Mouse (Mus musculus) kidney, adult 11 months (tissue): ENCODE results near the gene Cbll1.
"Not testable (repeated sequence)": the region's sequence is repeated elsewhere in the genome, so short reads cannot be mapped to it uniquely, and the experiment has no call there.

Source experiments
- DNase-seq: peaks from one replicate; pipeline ENCODE4 v3.0.0; 2022

Gene Cbll1

DNA sequence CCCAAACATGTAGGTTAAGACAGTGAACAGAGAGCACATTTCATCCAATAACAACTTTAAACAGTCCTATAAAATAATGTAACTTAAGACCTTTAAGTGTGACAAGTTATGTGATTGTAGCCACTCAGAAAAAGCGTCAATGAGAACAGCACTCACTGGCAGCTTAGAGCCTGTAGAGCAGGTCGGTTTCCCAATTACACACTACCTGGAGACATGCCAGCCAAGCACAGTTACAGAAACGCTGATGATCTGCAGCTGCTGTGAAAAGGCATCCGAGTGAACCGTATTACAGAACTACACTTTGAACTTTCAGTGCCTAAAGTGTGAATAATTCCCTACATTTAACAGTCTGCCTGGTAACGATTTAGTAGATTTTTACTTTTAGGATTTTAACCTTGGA lies 13.0 kb downstream of the Cbll1 start:
- no peak for DNase-seq

DNA sequence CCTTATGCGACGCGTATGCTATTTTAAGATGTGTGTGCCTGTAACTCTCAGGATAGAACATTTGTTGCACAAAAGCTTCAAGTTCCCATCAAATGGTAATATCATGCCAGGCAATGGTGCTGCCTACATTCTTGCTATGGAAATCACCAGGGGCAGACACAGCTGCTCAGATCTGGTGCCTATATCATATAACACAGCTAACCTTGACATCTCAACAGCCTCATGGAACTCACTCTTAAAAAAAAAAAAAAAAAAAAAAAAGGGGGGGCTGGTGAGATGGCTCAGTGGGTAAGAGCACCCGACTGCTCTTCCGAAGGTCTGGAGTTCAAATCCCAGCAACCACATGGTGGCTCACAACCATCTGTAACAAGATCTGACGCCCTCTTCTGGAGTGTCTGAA lies 21.2 kb downstream of the Cbll1 start:
- DNase-seq = not testable (repeated sequence)

DNA sequence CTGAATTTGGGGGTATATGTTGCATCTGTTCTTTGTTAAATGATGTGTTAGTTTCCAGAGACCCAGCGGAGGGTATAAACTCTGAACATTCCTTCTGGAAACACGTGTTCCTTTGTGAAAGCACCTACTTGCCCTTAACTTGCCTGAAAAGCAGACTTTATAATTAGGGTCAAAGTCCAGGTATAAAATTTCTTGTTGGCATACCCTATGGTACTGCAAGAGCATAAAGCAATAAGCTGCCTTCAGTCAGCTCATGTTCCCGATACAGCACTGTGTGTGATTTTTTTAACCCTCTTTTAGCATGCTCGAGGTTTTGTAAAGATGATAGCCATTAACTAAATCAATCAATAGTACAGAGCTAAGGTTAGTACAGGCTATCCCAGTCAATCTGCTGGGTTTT lies 36.8 kb downstream of the Cbll1 start:
- no peak for DNase-seq

DNA sequence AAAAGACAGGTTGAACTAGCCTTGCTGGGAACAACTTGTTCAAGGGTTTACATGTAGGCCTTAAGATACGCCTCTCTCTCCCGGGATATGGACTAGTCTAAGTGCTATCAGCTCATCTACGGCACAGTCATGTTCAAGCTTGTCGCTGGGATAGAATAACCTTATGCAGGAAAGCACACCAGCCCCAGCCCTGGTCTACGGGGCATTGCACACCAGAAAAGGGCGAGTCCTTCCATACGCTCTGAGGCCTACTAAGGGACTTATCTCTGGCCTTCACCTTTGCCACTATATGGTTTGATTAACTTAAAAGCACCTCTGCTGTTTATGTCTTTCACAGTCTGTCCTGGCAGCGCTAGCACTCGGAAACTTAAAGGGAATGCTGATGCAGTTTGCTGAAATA lies 38.0 kb downstream of the Cbll1 start:
- no peak for DNase-seq

DNA sequence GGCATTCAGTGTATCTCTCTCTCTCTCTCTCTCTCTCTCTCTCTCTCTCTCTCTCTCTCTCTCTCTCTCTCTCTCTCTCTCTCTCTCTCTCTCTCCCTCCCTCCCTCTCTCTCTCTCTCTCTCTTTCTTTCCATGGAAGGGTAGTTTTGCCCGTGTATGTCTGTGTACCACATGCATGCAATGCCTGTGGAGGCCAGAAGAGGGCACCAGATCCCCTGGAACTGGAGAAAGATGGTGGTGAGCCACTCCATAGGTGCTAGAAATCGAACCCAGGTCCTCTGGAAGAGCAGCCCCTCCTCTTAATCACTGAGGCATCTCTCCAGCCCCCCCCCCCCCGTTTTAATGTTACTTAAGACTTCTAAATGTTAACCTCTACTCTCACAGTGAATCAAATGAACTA lies 39.1 kb downstream of the Cbll1 start:
- DNase-seq = not testable (repeated sequence)

DNA sequence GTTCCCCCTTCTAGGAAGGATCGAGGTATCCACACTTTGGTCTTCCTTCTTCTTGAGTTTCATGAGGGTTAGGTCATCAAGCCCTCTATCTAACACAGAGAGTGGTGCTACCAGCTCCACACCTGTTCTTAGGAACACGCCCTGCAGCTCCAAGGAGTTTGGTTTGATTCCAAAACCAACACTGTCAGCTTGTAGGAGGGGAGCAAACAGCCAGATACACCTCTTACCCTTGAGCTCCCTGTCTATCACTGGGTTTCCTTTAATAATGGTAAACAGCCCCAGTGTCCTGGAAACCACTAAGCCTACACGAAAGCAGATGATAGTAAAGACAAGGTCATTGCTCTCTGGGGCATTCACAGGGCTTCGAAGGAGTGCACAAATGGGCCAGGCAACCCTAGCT lies 40.9 kb downstream of the Cbll1 start:
- DNase-seq = no peak

DNA sequence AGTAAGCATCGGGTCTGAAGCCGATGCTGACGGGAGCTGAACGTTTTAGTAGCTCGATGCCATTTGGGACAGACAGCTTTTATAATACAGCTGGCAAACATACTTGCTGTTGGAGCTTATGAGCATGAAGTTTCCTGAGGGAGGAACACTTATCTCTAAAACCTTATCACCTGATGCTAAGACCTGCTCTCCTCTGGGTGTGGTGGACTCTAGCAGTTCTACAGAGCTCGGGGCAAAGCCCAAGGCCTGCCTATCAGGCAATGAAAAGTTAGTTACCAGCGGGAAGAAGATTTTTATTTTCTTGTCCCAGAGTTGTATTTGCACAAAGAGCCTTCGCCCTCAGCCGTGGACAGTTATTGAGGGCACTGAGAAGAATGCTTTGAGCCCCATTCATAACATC lies 43.1 kb downstream of the Cbll1 start:
- DNase-seq = no peak

DNA sequence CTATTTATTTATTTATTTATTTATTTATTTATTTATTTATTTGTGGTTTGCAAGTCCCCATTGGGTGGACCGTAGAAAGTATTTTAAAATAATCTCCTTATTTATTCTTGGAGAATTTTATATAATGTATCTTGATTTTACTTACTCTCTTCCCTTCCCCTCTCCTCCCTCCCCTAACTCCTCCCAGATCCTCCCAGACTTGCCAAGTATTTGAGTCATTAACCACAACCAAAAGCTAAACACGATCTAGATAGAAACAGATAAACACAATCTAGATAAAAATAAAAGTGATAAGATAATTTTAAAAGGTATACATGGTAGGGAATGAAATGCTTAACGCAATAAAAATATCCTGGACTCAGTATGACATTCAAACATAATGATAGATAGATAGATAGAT lies 50.1 kb downstream of the Cbll1 start:
- no peak for DNase-seq

DNA sequence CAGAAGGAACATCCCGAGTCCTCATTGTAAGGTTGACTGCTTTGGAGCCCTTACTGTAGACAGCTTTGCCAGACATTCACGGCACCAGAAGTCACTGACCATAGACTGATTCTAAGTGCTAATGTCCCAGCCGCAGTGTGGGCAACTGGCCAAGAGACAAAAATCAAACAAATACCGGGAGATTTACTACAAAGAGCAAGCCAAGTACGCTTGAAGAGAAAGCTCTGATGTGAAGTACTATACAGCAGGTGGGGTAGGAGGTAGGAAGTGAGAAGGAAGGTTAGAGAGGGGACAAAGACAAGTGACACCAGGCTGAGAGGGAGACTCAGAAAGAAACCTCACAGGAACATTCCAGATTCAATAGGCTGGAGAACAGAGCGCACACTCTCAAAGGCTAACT lies 54.6 kb downstream of the Cbll1 start:
- no peak for DNase-seq

DNA sequence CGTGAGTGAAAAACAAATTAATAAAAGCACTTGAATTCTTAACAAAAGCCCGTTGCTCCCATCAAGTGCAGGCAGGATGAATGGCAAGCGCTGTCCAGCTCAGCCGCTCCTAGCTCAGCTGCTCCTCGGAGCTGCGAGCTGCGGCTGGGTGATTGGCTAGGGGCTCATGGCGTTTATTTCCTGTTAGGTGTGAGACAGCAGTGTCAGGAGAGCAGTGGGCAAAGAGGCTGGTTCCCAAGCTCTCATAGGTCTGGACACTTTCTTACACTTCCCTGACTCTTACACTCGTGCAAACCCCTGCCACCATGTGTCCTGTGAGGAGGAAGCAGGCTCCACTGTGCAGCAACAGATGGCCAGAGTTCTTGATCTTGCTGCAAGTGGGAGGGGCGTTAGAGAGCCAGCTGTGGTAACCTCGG lies 55.3 kb downstream of the Cbll1 start:
- DNase-seq = no peak

DNA sequence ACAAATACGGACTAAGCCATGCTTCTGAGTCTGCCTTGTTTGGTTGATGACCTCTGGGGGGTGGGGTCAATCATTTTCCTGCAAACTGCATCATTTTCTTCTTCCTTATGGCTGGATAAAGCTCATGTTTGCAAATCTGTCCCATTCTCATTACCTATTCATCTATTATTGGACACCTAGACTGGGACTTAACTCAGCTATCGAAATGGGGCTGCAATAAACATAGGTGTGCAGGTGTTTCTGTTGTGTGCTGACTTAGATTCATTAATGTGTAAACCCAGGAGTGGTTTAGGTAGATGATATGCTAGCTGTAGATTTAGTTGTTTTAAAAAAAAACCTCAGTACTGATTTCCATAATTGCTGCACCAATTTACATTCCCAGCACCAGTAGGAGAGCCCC lies 59.8 kb downstream of the Cbll1 start:
- no peak for DNase-seq

DNA sequence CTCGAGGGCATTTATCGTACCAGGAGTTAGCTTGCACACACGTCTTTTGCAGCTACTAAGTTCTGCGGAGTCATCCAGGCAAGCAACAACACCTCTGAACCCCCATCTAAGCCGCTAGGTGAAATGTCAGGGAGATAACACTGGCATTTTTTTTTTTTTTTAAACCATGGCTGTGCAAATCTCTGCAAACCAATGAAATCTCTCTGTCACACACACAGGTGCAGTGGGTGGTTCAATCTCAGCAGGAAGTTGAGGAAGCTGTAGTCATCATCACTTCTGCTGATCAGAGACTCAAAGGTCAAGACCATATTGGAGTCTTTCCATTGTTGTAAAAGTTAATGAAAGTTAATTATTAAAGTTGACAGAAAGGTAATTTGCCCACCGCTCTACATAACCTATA lies 61.6 kb downstream of the Cbll1 start:
- no peak for DNase-seq
